Mouse (Mus musculus): ENCODE data around the gene Gucy2g. TPM values are rescaled to one million over a fixed set of nuclear protein-coding genes. Genes with fewer than 3 reads are reported as not detected.
A peak's percentile ranks its signal among the peaks of the same experiment; 100 is the strongest.

The Gucy2g gene
- polyA plus RNA-seq, 1 experiment from 2014 or later, result 0.04 TPM

DNA sequence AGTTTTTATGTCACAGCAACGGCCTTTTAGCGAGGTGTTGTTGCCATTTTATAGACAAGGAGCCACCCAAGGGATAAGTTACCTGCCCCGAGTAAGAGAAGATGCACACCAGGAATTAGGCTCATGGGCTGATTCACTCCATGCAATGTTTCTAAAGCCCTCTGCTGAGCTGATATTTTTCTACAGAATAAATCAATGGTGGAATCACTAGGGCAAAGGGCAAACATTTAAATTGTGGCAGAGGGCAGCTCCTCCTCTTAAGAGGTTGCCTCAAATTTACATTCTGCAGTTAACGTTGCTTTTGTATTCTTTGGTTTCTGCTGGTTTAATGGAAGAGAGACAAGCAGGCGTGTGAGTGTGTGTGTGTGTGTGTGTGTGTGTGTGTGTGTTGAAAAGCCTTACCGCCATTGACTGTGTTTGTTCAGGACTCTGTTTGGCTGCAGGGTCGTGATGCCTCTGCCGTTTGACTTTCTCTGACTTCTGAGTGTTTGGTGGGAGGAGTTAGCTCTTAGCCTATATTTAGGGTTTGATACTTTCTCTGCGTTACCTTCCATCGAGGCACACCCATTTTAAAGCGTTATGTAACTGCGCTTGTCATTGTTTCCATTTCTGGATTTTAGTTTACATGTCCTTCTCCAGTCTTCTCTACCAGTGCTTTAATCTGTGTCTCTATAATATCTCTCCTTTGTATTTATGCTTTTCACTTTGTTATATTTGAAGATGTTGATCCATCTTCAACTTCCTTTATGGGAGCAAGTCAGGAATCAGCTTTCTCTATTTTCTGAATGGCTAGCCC lies 19.6 kb upstream of the Gucy2g start:
- no peak overlapping the region for H3K9ac ChIP-seq
- H3K4me1 ChIP-seq, result peaks cover 79% of the 10 kb centered on the region
- no peak for ATAC-seq
- H3K4me2 ChIP-seq, result peak overlapping the region; percentile 38
- no peaks in the 10 kb centered on the region for H3K27me3 ChIP-seq (replicated peaks)
- WGBS (ENCODE audit: insufficient replicate concordance), result 63% methylated on average over 12 of the region's 12 CpGs
- peak overlapping the region; percentile 55 for H3K27ac ChIP-seq
- H3K36me3 ChIP-seq, result peaks cover 36% of the 10 kb centered on the region
- H3K4me3 ChIP-seq, result no peak overlapping the region
- no peaks in the 10 kb centered on the region for H3K9me3 ChIP-seq (replicated peaks)

DNA sequence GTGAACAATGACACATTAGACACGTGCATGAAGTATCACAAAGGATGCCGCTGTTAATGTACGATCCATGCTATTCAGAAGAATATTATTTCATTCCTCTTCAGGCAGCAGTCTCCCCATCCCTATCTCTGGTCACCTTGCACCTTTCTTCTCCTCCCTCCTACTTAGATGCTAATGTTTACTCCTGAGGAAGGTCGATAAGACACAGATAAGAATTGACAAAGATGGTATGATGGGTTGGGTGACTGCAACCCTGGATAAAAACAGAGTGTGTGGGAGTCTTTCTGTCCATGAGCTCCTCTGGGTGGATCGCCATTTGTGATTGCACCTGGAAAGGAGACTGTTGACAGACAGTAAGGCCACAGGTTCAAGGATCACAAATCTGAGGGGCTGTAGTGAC lies 17.5 kb upstream of the Gucy2g start:
- Histone ChIP-seq H3K27ac (peak overlapping the region; percentile 61; the same call in 1 of the 2 replicates), H3K36me3 (peaks cover 34% of the 10 kb centered on the region), H3K27me3 (replicated peaks) (no peaks in the 10 kb centered on the region), H3K4me1 (peaks cover 86% of the 10 kb centered on the region), H3K9me3 (replicated peaks) (no peaks in the 10 kb centered on the region), H3K4me2 (peak overlapping the region; percentile 92), H3K4me3 (no peak overlapping the region), H3K9ac (no peak overlapping the region)
- WGBS (ENCODE audit: insufficient replicate concordance), result 58% methylated on average over 5 of the region's 5 CpGs
- ATAC-seq, result no peak

- no peak for ATAC-seq
- H3K4me3 ChIP-seq, result no peak overlapping the region
- H3K4me2 ChIP-seq, result peak overlapping the region; percentile 92
- H3K9me3 ChIP-seq (replicated peaks), result no peaks in the 10 kb centered on the region
- peaks cover 85% of the 10 kb centered on the region for H3K4me1 ChIP-seq
- peak overlapping the region; percentile 62 for H3K27ac ChIP-seq
- peaks cover 34% of the 10 kb centered on the region for H3K36me3 ChIP-seq
- H3K9ac ChIP-seq, result peak overlapping the region; percentile 35; the same call in 1 of the 2 replicates
- WGBS (ENCODE audit: insufficient replicate concordance), result 38% methylated on average over 5 of the region's 5 CpGs
- H3K27me3 ChIP-seq (replicated peaks), result no peaks in the 10 kb centered on the region
Measured at GRCm38 (mm10) chr19:55257656-55258375, 16.8 kb upstream of the Gucy2g start.

DNA sequence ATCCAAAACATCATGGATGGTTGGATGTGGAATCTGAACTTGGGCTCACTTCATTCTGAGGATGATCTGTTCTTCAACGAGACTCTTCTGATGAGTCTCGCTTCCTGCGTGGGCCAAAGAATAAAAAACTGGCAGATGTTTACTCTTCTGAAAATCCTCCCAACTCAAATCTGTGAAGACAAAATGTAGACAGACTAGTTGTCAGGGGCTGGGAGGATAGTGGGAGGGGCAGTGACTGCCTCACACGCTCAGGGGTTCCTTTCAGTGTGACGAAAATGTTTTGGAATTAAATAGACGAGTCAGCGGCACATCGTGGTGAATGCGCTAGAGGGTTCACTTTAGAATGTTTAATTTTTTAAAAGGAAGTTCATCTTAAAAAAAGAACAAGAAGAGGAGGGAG lies 15.1 kb upstream of the Gucy2g start:
- ATAC-seq, result no peak
- Histone ChIP-seq H3K4me1 (peaks cover 83% of the 10 kb centered on the region), H3K9ac (no peak overlapping the region), H3K4me3 (no peak overlapping the region), H3K9me3 (replicated peaks) (no peaks in the 10 kb centered on the region), H3K4me2 (peak overlapping the region; percentile 92), H3K27ac (peak overlapping the region; percentile 62; the same call in 1 of the 2 replicates), H3K36me3 (peaks cover 23% of the 10 kb centered on the region), H3K27me3 (replicated peaks) (no peaks in the 10 kb centered on the region)
- 73% methylated on average over 9 of the region's 9 CpGs for WGBS (ENCODE audit: insufficient replicate concordance)

- H3K9ac ChIP-seq, result peak overlapping the region; percentile 85
- no peaks in the 10 kb centered on the region for H3K9me3 ChIP-seq (replicated peaks)
- H3K27ac ChIP-seq, result peak overlapping the region; percentile 92
- 8% methylated on average over 5 of the region's 5 CpGs for WGBS (ENCODE audit: insufficient replicate concordance)
- peak overlapping the region; percentile 92 for H3K4me2 ChIP-seq
- H3K4me1 ChIP-seq, result peaks cover 67% of the 10 kb centered on the region
- H3K4me3 ChIP-seq, result peak overlapping the region; percentile 77
- no peaks in the 10 kb centered on the region for H3K27me3 ChIP-seq (replicated peaks)
- peaks cover 22% of the 10 kb centered on the region for H3K36me3 ChIP-seq
- ATAC-seq, result peak; percentile 73
Measured at GRCm38 (mm10) chr19:55254513-55255016, 13.5 kb upstream of the Gucy2g start.

DNA sequence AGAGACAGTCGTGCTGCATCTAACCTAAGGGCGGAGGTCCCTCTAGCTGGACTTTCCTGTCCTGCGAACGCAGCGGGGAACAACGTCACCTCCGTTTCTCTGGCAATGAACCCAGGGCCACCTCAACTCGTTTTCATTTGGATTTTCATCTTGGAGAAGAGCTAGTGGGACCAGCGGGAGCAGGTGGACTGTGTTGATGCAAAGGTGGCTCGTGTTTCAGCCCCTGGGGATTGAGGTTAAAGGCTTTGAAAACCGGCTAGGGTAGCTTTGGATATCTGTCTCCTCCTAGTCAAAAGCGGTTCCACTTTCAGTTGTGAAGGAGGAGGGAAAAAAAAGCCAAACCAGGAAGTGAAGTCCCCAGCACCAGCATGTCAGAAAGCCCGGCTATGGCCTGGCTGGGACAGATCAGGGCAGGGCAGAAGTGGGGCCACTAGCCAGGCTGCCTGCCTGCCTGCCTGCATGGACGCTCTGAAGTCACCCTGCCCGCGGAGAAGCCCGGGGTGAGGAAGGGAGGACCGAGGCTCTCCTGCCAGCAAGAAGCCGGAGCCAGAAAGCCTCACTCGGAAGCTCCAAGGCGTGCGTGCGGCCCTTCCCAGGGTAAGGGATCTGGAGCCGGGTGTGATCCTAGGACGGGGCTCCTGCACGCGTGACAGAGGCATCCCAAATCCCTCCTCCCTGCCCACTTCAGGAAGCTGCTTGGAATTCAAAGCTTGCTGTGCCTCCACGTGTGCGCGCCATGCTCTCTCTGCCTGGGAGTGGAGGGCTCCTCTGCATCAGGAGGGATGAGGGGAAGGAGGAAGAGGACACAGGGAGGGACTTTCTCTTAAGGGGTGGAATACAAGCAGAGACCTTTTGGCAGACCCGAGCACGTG lies 12.8 kb upstream of the Gucy2g start:
- H3K27ac ChIP-seq, result peak overlapping the region; percentile 92
- H3K9me3 ChIP-seq (replicated peaks), result no peaks in the 10 kb centered on the region
- peak; percentile 71 for ATAC-seq
- H3K36me3 ChIP-seq, result peaks cover 16% of the 10 kb centered on the region
- under 1% methylated on average over 32 of the region's 32 CpGs for WGBS (ENCODE audit: insufficient replicate concordance)
- H3K4me2 ChIP-seq, result peak overlapping the region; percentile 92
- peak overlapping the region; percentile 77 for H3K4me3 ChIP-seq
- no peaks in the 10 kb centered on the region for H3K27me3 ChIP-seq (replicated peaks)
- peaks cover 59% of the 10 kb centered on the region for H3K4me1 ChIP-seq
- H3K9ac ChIP-seq, result peak overlapping the region; percentile 85

- H3K36me3 ChIP-seq, result peaks cover 13% of the 10 kb centered on the region
- H3K4me3 ChIP-seq, result peak overlapping the region; percentile 77
- peak; percentile 19; the same call in 1 of the 2 replicates for ATAC-seq
- H3K4me1 ChIP-seq, result peaks cover 55% of the 10 kb centered on the region
- peak overlapping the region; percentile 92 for H3K27ac ChIP-seq
- peak overlapping the region; percentile 92 for H3K4me2 ChIP-seq
- H3K27me3 ChIP-seq (replicated peaks), result no peaks in the 10 kb centered on the region
- H3K9me3 ChIP-seq (replicated peaks), result no peaks in the 10 kb centered on the region
- under 1% methylated on average over 9 of the region's 9 CpGs for WGBS (ENCODE audit: insufficient replicate concordance)
- peak overlapping the region; percentile 85 for H3K9ac ChIP-seq
Measured at GRCm38 (mm10) chr19:55253239-55253569, 12.2 kb upstream of the Gucy2g start.

DNA sequence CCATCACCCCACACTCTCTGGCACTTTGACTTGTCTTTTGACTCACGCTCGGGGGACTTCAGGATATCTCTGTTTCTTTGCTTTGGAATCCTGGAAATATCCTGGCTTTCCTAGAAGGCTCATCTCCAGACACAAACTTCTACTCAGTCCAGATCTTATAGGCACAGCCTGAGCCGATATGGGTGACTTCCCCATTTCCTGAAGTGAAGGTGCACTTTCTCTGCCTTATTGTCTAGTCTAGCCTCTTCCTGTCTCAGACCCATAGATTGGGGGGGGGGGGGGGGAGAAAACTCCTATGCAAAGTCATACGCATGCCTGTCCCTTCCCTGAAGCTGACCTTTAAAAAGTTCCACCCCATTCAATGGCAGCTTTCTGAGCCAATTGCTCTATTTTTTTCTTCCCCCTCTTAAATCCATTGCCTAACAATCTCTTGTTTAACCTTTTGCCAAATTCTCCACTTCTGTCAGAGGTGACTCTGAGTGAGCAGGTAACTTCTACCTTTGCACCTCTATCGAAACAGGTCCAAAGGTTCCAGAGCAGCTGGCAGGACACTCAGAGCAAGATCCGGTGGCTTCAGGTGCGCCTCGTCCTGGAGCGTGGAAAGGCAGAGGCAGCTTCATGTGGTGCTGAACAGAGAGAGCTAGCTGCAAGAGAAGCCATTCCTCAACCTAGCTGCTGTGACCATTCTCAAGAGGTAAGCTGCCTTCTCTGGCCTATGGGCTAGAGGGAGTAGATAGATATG lies 10.5 kb upstream of the Gucy2g start, which contains the start of gene Acsl5:
Acsl5 (plus strand) TSS at position 556 of the 742 bp plus-strand sequence.
- Histone ChIP-seq H3K27me3 (replicated peaks) (no peaks in the 10 kb centered on the region), H3K36me3 (peaks cover 4% of the 10 kb centered on the region; the same call in 1 of the 2 replicates), H3K4me3 (peak within 1 kb of the TSS; percentile 77), H3K4me1 (peaks cover 51% of the 10 kb centered on the region), H3K9me3 (replicated peaks) (no peaks in the 10 kb centered on the region), H3K4me2 (peak within 1 kb of the TSS; percentile 92), H3K9ac (peak within 1 kb of the TSS; percentile 85; the same call in 1 of the 2 replicates), H3K27ac (0 out of 2 replicates have a peak within 1 kb of the TSS, but pooled peaks have one; percentile 24)
- WGBS (ENCODE audit: insufficient replicate concordance), result 83% methylated on average over 9 of the region's 9 CpGs
- no peak for ATAC-seq

DNA sequence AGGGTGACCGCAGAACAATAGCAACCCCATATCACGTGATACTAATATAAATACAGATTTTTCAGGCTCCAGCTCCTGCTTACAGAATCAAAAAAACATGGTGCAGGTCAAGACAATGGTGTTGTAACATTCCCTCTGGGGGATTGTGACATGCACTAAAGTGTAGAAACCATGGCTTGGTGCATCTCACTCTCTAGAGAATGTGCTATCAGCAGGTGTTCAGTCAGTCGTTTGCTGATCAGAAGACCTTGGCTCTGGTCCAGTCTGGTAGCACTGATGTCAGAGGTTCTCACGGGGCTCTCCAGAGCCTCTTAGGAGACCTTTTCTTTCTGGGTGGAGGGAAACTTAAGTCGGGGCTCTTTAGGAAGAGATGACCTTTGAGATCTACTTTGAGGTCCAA lies 9.4 kb upstream of the Gucy2g start:
- 74% methylated on average over 5 of the region's 5 CpGs for WGBS (ENCODE audit: insufficient replicate concordance)
- H3K4me3 ChIP-seq, result no peak overlapping the region
- ATAC-seq, result no peak
- H3K36me3 ChIP-seq, result no peaks in the 10 kb centered on the region
- no peak overlapping the region for H3K9ac ChIP-seq
- H3K27me3 ChIP-seq (replicated peaks), result no peaks in the 10 kb centered on the region
- no peak overlapping the region for H3K27ac ChIP-seq
- H3K4me1 ChIP-seq, result peaks cover 50% of the 10 kb centered on the region
- no peak overlapping the region for H3K4me2 ChIP-seq
- no peaks in the 10 kb centered on the region for H3K9me3 ChIP-seq (replicated peaks)

GRCm38 (mm10) chr19:55247991-55248520 lies 7.0 kb upstream of the Gucy2g start:
- Histone ChIP-seq H3K4me2 (peak overlapping the region; percentile 26), H3K27ac (peak overlapping the region; percentile 53), H3K27me3 (replicated peaks) (no peaks in the 10 kb centered on the region), H3K9me3 (replicated peaks) (no peaks in the 10 kb centered on the region), H3K9ac (peak overlapping the region; percentile 2; the same call in 1 of the 2 replicates), H3K4me3 (no peak overlapping the region), H3K36me3 (no peaks in the 10 kb centered on the region), H3K4me1 (peaks cover 49% of the 10 kb centered on the region)
- 26% methylated on average over 9 of the region's 9 CpGs for WGBS (ENCODE audit: insufficient replicate concordance)
- peak; percentile 62 for ATAC-seq
